In genomic region chr12:27470346-27470745, GRCm38 (mm10) we compare ENCODE assay signal across 21 mouse cellular contexts.
DNase-seq lines count a peak whose midpoint lies in the region; ATAC-seq and TF ChIP-seq lines count a peak whose summit lies in the region.
"Had no signal": no experiment of that assay in that cellular context is flagged by ENCODE, and none has a peak within 500 bp of the region (broad histone marks: within the 10 kb centered on the region; RNA-seq: fewer than 3 reads in every experiment).

No protein-coding gene starts in this region.

- H3K4me2 ChIP-seq in embryonic facial prominence, embryonic 14.5 days (ENCODE audit: low read depth, low read length): no peak overlapping the region
- no peak overlapping the region for H3K4me2 ChIP-seq in limb, embryonic 11.5 days (ENCODE audit: low read depth, severe bottlenecking)
- H3K4me2 ChIP-seq in intestine, postnatal 0 days (replicated peaks; ENCODE audit: low read depth): no peak overlapping the region
- no peak overlapping the region for H3K4me2 ChIP-seq in stomach, postnatal 0 days (replicated peaks; ENCODE audit: low read depth)
- H3K4me2 ChIP-seq: forebrain, embryonic 13.5 days; heart, embryonic 12.5 days; hindbrain, embryonic 14.5 days had no signal

- H3K36me3 ChIP-seq in embryonic facial prominence, embryonic 14.5 days (ENCODE audit: control insufficient read depth, insufficient read depth, low read length): no peaks in the 10 kb centered on the region
- H3K36me3 ChIP-seq in limb, embryonic 11.5 days (ENCODE audit: control insufficient read depth, insufficient read depth, low read length): no peaks in the 10 kb centered on the region
- no peaks in the 10 kb centered on the region for H3K36me3 ChIP-seq in intestine, postnatal 0 days (ENCODE audit: control insufficient read depth, insufficient read depth)
- no peaks in the 10 kb centered on the region for H3K36me3 ChIP-seq in stomach, postnatal 0 days (ENCODE audit: control insufficient read depth, insufficient read depth, low read length)
- H3K36me3 ChIP-seq: G1E; heart, embryonic 12.5 days; hindbrain, embryonic 10.5 days had no signal

- DNase-seq in embryo, embryonic 10 days (ENCODE audit: low spot score): peak; percentile 55
- DNase-seq in embryo, embryonic 9.5 days (ENCODE audit: extremely low spot score): no peak
- peak; percentile 37 for DNase-seq in embryonic facial prominence, embryonic 14.5 days (ENCODE audit: low spot score)
- peak; percentile 63 for DNase-seq in limb, embryonic 11.5 days (ENCODE audit: low spot score)
- no peak for DNase-seq in adrenal gland, adult (ENCODE audit: inconsistent age in 2 of 2, low spot score in 1 of 2)
- no peak for DNase-seq in stomach, postnatal 0 days (ENCODE audit: low spot score)
- DNase-seq: adrenal gland, postnatal 10 days; B cell, adult 2 months; cerebellum, adult 11-12 months; cerebellum, adult 9-10 months; cerebellum, postnatal 36 days; forebrain, postnatal 0 days; gastrocnemius, adult 2 months; gastrocnemius, postnatal 25 days had no signal

- no peaks in the 10 kb centered on the region for H3K9me3 ChIP-seq in embryonic facial prominence, embryonic 14.5 days (ENCODE audit: control insufficient read depth, low read length)
- H3K9me3 ChIP-seq in limb, embryonic 11.5 days (ENCODE audit: control insufficient read depth, low read length): no peaks in the 10 kb centered on the region
- no peaks in the 10 kb centered on the region for H3K9me3 ChIP-seq in intestine, postnatal 0 days (ENCODE audit: control insufficient read depth)
- H3K9me3 ChIP-seq in stomach, postnatal 0 days (ENCODE audit: control insufficient read depth, low read length): no peaks in the 10 kb centered on the region
- H3K9me3 ChIP-seq: forebrain, embryonic 13.5 days; heart, embryonic 12.5 days; hindbrain, embryonic 10.5 days had no signal

- no peak for TF ChIP-seq EP300 in stomach, postnatal 0 days (optimal IDR thresholded peaks at IDR 0.05)

- no peak overlapping the region for H3K4me3 ChIP-seq in embryonic facial prominence, embryonic 14.5 days (ENCODE audit: low read depth, low read length)
- H3K4me3 ChIP-seq in limb, embryonic 11.5 days (ENCODE audit: low read depth, low read length): no peak overlapping the region
- no peak overlapping the region for H3K4me3 ChIP-seq in intestine, postnatal 0 days (ENCODE audit: low read depth, low read length)
- H3K4me3 ChIP-seq in stomach, postnatal 0 days (ENCODE audit: low read depth, low read length): no peak overlapping the region
- H3K4me3 ChIP-seq: forebrain, embryonic 13.5 days; gastrocnemius, adult 2 months; heart, embryonic 12.5 days; hindbrain, embryonic 10.5 days had no signal

- H3K9ac ChIP-seq in embryonic facial prominence, embryonic 14.5 days (ENCODE audit: low read depth, low read length): no peak overlapping the region
- H3K9ac ChIP-seq in limb, embryonic 11.5 days (ENCODE audit: low read length): no peak overlapping the region
- H3K9ac ChIP-seq in intestine, postnatal 0 days (ENCODE audit: low read depth, low read length): no peak overlapping the region
- H3K9ac ChIP-seq in stomach, postnatal 0 days (ENCODE audit: low read length): no peak overlapping the region
- H3K9ac ChIP-seq: forebrain, embryonic 13.5 days; forebrain, postnatal 0 days; heart, embryonic 12.5 days; hindbrain, embryonic 14.5 days had no signal

- peaks cover 19% of the 10 kb centered on the region for H3K4me1 ChIP-seq in embryonic facial prominence, embryonic 14.5 days (ENCODE audit: control insufficient read depth, insufficient read depth, low read length)
- H3K4me1 ChIP-seq in limb, embryonic 11.5 days (ENCODE audit: control insufficient read depth, insufficient read depth, low read length): peaks cover 41% of the 10 kb centered on the region
- H3K4me1 ChIP-seq in intestine, postnatal 0 days (replicated peaks; ENCODE audit: control insufficient read depth, insufficient read depth, low read length): no peaks in the 10 kb centered on the region
- no peaks in the 10 kb centered on the region for H3K4me1 ChIP-seq in stomach, postnatal 0 days (replicated peaks; ENCODE audit: control insufficient read depth, insufficient read depth)

- no peaks in the 10 kb centered on the region for H3K27me3 ChIP-seq in embryonic facial prominence, embryonic 14.5 days (replicated peaks; ENCODE audit: control insufficient read depth, insufficient read depth, low read length)
- no peaks in the 10 kb centered on the region for H3K27me3 ChIP-seq in limb, embryonic 11.5 days (ENCODE audit: control insufficient read depth, insufficient read depth, low read length)
- H3K27me3 ChIP-seq in intestine, postnatal 0 days (replicated peaks; ENCODE audit: control insufficient read depth, insufficient read depth, low read length): no peaks in the 10 kb centered on the region
- H3K27me3 ChIP-seq in stomach, postnatal 0 days (ENCODE audit: control insufficient read depth, insufficient read depth, low read length): no peaks in the 10 kb centered on the region
- H3K27me3 ChIP-seq: forebrain, embryonic 13.5 days; heart, embryonic 12.5 days had no signal

- no peak for ATAC-seq in embryonic facial prominence, embryonic 14.5 days (ENCODE audit: low read depth)
- ATAC-seq in limb, embryonic 11.5 days (ENCODE audit: insufficient number of reproducible peaks, low FRiP score, low TSS enrichment, low read depth): peak; percentile 74
- no peak for ATAC-seq in intestine, postnatal 0 days
- ATAC-seq in stomach, postnatal 0 days (ENCODE audit: low FRiP score, low TSS enrichment): no peak
- ATAC-seq: CD4-positive, CD25-positive, alpha-beta regulatory T cell, adult 4 months; forebrain, embryonic 13.5 days; forebrain, postnatal 0 days had no signal

- TF ChIP-seq CTCF in intestine, postnatal 0 days (IDR thresholded peaks at IDR 0.05; ENCODE audit: low read depth): no peak
- TF ChIP-seq CTCF in stomach, postnatal 0 days (IDR thresholded peaks at IDR 0.05; ENCODE audit: low read depth): no peak

- no peak overlapping the region for H3K27ac ChIP-seq in embryonic facial prominence, embryonic 14.5 days (replicated peaks; ENCODE audit: low read depth, low read length)
- peak overlapping the region; percentile 83 for H3K27ac ChIP-seq in limb, embryonic 11.5 days (replicated peaks; ENCODE audit: low read depth, low read length)
- no peak overlapping the region for H3K27ac ChIP-seq in intestine, postnatal 0 days (ENCODE audit: low read depth, low read length)
- no peak overlapping the region for H3K27ac ChIP-seq in stomach, postnatal 0 days (replicated peaks)
- H3K27ac ChIP-seq: forebrain, embryonic 13.5 days; gastrocnemius, adult 2 months; hindbrain, embryonic 10.5 days; hindbrain, embryonic 14.5 days had no signal

Comparison
In these comparisons a context has a peak if more than half of its experiments do, and no peak if none do; other contexts are left out.
1. DNase-seq: peak in embryo, embryonic 10 days (single experiment), embryonic facial prominence, embryonic 14.5 days (single experiment) and limb, embryonic 11.5 days (single experiment); none in embryo, embryonic 9.5 days (single experiment), adrenal gland, adult (0 of 2) and stomach, postnatal 0 days (single experiment).